Mouse (Mus musculus): Measurements from ENCODE around the gene Rgmb.

DNA sequence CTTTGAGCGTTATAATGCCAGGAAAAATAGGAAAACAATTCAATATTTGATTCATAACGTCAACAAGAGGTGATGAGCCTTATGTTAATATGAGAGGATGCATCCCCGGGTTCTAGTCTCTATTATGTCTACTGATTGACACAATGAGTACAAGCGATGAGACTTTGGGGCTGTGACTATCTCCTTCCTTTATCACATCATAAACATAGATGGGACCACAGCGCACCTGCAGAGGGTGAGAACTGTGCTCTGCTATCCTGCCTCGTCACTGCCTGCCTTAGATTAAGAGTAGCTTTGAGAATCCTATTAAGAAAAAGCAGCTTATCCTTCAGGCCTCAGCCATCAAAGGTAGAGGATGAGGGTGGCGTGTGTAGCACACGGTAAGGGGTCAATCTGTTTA is 40.1 kb downstream of the Rgmb start:
- no peak for TF ChIP-seq POLR2A (IDR thresholded peaks at IDR 0.05; ENCODE audit: control insufficient read depth, low read depth, low read length)
- TF ChIP-seq CTCF (IDR thresholded peaks at IDR 0.05; ENCODE audit: control insufficient read depth, insufficient read depth, insufficient replicate concordance, low read depth, low read length): no peak

All from testis, adult 2 months (tissue).